Mouse (Mus musculus) forebrain, embryonic 16.5 days (tissue): ENCODE measurements around the gene Ctsc. TPM values are rescaled to one million over a fixed set of nuclear protein-coding genes. Genes with fewer than 3 reads are reported as not detected.

ENCODE experiments used
- ATAC-seq: fragments of 200-750 bp; cut with Nextera tagmentation; 2 replicates; pipeline ENCODE4 v1.8.0; 2017; ENCODE audit warnings: mild to moderate bottlenecking, moderate library complexity
- H3K27ac ChIP-seq: fragments of 300-500 bp; sonication (generic); 2 replicates; pipeline ENCODE4 v1.5.1; 2014; ENCODE audit warnings: low read length, control low read depth
- H3K27me3 ChIP-seq: fragments of 300-500 bp; sonication (generic); replicated peaks from 2 replicates; pipeline ENCODE4 v1.6.1; 2014; ENCODE audit warnings: low read length; ENCODE audit not compliant: control insufficient read depth, insufficient read depth
- H3K36me3 ChIP-seq: fragments of 300-500 bp; sonication (generic); 2 replicates; pipeline ENCODE4 v1.6.1; 2014; ENCODE audit not compliant: control insufficient read depth, insufficient read depth
- H3K4me1 ChIP-seq: fragments of 300-500 bp; sonication (generic); replicated peaks from 2 replicates; pipeline ENCODE4 v1.6.1; 2014; ENCODE audit warnings: low read length; ENCODE audit not compliant: control insufficient read depth, insufficient read depth
- H3K4me2 ChIP-seq: fragments of 300-500 bp; sonication (generic); 2 replicates; pipeline ENCODE4 v1.6.1; 2014; ENCODE audit warnings: mild to moderate bottlenecking, low read length, control low read depth
- H3K4me3 ChIP-seq: fragments of 300-500 bp; sonication (generic); replicated peaks from 2 replicates; pipeline ENCODE4 v1.5.1; 2014; ENCODE audit warnings: mild to moderate bottlenecking, low read length, control low read depth
- H3K9ac ChIP-seq: fragments of 300-500 bp; sonication (generic); replicated peaks from 2 replicates; pipeline ENCODE4 v1.6.1; 2014; ENCODE audit warnings: low read depth, low read length, control low read depth
- H3K9me3 ChIP-seq: fragments of 300-500 bp; sonication (generic); 2 replicates; pipeline ENCODE4 v1.6.1; 2016; ENCODE audit warnings: low read length; ENCODE audit not compliant: control insufficient read depth
- WGBS: fragments of 180-500 bp; shearing (Covaris S2); extraction: QIAGEN DNeasy Blood & Tissue Kit; methylation state at CpG from one replicate; pipeline ENCODE4 v1.1.7; 2014; 5-methylcytosine and 5-hydroxymethylcytosine counted together
- polyA plus RNA-seq: library from polyadenylated mRNA; unstranded; fragments of >200 nt; fragmentation: Nextera tagmentation; extraction: Ambion mirVana; gene quantifications from 2 replicates; pipeline ENCODE4 v1.2.1, GENCODE M21; 2015

The Ctsc gene
- polyA plus RNA-seq, 1 experiment from 2014 or later = 8.8 TPM

DNA sequence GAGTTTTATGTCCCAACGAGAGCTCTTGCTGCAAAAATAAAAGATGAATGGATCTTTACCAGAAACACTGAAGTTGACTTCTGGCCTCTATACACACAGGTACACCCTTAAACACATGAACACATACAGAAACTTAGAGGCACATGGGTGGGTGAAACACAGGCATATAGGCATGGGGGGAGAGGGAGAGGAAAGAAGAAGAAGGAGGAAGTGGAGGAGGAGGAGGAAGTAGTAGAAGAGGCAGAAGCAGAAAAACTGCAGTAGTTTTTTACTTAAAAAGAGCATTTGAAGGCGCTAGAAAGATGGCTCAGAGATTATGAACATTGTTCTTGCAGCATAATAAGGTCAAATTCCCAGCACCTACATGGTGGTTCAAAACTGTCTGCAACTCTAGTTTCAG, 41.0 kb downstream of the Ctsc start:
- no peak overlapping the region for H3K4me3 ChIP-seq
- H3K9ac ChIP-seq = no peak overlapping the region
- whole genome bisulfite sequencing = 89% methylated on average over 2 of the region's 2 CpGs
- no peak overlapping the region for H3K4me2 ChIP-seq
- ATAC-seq = no peak
- H3K4me1 ChIP-seq = peaks cover 2% of the 10 kb centered on the region; the same call in 1 of the 2 replicates
- H3K27me3 ChIP-seq = no peaks in the 10 kb centered on the region
- no peaks in the 10 kb centered on the region for H3K9me3 ChIP-seq
- H3K36me3 ChIP-seq = no peaks in the 10 kb centered on the region
- H3K27ac ChIP-seq = no peak overlapping the region

DNA sequence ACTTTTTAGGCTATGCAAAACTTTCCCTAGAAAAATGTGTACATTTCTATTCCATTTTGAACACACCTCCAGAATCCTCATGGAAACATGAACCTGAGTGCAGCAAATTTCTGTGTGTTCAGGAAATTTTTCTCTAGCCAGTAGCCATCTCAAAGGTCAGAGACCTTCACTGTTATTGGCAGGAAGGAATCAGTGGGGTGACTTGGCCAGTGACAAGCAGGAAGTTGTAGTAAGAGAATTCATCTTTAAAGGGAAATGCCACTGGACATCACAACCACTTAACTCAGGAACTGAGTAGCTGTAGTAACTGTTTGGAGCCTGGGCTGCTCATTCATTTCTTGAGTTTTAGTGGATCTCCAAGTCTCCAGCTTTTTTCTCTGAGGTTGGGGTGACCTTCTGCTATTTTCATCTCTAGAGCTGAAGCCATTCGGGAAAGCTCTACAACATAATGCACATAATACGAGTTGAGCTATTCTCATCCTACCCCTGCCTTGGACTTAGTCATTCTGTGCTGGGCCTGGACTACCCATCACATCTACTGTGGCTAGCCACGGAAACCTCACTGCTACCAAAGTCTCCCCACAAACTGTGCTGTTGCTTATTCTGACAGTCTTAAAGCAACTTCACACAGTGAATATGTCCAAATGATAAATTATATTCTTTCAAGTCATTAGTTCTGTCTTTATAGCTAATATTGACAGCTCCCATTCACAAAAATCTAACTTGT, 41.7 kb downstream of the Ctsc start:
- H3K4me1 ChIP-seq = peaks cover 2% of the 10 kb centered on the region; the same call in 1 of the 2 replicates
- H3K4me2 ChIP-seq = no peak overlapping the region
- H3K27me3 ChIP-seq = no peaks in the 10 kb centered on the region
- ATAC-seq = no peak
- H3K9me3 ChIP-seq = no peaks in the 10 kb centered on the region
- no peak overlapping the region for H3K9ac ChIP-seq
- no peaks in the 10 kb centered on the region for H3K36me3 ChIP-seq
- H3K4me3 ChIP-seq = no peak overlapping the region
- no peak overlapping the region for H3K27ac ChIP-seq
- 90% methylated on average over 3 of the region's 3 CpGs for WGBS

DNA sequence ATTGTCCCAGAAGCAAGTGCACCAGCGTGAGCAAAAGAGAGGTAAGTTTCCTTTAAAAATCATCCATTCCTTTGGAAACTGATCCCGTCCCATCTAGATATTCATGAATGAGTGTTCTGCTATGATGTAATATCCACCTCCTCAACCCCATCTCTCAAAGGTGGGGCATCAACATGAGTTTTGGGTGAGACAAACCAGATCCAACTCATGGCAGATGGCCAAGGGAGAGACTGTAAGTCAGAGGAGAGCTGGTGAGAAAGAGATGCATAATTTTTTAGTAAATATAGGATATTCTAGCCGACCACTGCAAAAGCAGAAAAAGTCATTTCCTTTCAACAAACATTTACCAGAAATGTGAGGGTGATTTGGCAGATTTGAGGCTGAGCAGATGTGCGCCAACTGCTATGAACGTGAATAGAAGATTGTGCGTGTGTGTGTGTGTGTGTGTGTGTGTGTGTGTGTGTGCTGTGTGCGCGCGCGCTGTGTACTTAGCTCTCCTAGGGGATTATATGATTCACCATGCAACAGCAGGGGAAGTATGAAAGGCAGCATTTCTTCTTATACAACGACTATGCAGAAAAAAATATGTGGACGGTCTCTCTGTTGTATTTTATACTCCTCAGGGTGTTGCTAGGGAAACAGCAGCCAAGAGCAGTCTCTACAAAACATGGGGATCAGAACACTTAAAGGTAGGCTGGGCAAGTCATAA, 42.9 kb downstream of the Ctsc start:
- ATAC-seq = peak; percentile 82
- no peaks in the 10 kb centered on the region for H3K9me3 ChIP-seq
- 57% methylated on average over 12 of the region's 12 CpGs for WGBS
- H3K27me3 ChIP-seq = no peaks in the 10 kb centered on the region
- H3K27ac ChIP-seq = no peak overlapping the region
- H3K36me3 ChIP-seq = no peaks in the 10 kb centered on the region
- peaks cover 2% of the 10 kb centered on the region; the same call in 1 of the 2 replicates for H3K4me1 ChIP-seq
- no peak overlapping the region for H3K4me2 ChIP-seq
- no peak overlapping the region for H3K9ac ChIP-seq
- H3K4me3 ChIP-seq = no peak overlapping the region

DNA sequence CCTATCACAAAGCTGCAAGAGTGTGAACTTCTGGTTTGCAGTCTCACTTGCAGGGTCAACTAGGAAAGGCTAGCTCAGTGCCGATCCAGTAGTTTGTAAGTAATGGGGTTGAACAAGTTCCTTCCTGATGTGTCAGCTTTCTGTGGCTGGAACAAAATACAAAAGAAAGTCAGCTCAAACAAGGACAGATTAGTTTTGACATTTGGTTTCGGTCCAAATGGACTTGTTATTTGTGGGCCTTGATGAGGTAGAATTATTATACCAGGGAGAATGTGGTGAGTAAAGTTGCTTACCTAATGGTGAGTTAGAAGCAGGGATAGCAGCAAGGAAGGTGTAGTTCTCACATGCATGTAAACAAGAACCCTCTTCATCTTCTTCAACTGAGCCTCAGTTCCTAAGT, 44.5 kb downstream of the Ctsc start:
- 89% methylated on average over 2 of the region's 2 CpGs for WGBS
- no peak for ATAC-seq
- H3K36me3 ChIP-seq = no peaks in the 10 kb centered on the region

DNA sequence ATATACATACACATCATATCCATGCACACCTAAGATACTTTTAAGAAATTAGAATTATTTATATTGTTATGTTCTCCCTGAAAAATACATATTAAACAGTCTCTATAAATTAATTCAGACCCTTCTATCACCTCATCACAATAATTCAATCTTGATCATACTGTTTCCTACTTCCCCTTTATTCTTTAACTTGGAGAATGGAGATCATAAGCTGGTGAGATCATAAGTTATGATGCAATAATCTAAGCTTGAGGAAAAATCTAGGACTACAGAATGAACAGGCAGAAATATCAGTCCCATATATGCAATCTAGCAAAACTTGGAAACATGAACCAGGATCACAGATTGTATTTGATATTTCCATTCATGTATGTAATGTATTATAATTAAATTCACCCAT, 49.6 kb downstream of the Ctsc start:
- H3K27ac ChIP-seq = no peak overlapping the region
- H3K4me3 ChIP-seq = no peak overlapping the region
- H3K36me3 ChIP-seq = no peaks in the 10 kb centered on the region
- H3K9me3 ChIP-seq = no peaks in the 10 kb centered on the region
- H3K4me1 ChIP-seq = no peaks in the 10 kb centered on the region
- no peak overlapping the region for H3K9ac ChIP-seq
- H3K27me3 ChIP-seq = no peaks in the 10 kb centered on the region
- ATAC-seq = no peak
- no peak overlapping the region for H3K4me2 ChIP-seq

More for the DNA sequence above, 44.5 kb downstream of the Ctsc start:
- H3K27me3 ChIP-seq = no peaks in the 10 kb centered on the region
- H3K4me1 ChIP-seq = peaks cover 2% of the 10 kb centered on the region; the same call in 1 of the 2 replicates
- H3K27ac ChIP-seq = no peak overlapping the region
- no peak overlapping the region for H3K9ac ChIP-seq
- H3K4me2 ChIP-seq = no peak overlapping the region
- H3K9me3 ChIP-seq = no peaks in the 10 kb centered on the region
- H3K4me3 ChIP-seq = no peak overlapping the region

DNA sequence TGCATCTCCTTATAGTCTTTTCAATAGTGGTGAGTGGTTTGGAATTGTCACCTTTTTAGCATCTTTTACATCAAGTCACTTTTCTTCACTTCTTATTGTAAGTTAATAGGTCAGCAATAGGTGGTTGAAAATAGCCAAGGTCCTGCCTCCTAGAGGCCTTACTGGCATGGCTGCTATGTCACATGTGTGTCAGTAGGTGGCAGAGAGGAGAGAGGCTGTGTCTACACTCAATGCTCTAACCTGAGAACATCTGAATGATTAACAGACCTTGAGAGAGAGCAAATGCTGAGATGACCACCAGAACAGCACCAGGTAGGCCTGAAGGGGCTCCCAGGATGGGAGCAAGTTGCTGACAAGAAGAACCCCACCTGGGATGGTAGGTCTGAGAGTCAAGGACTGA, 65.9 kb downstream of the Ctsc start:
- no peak overlapping the region for H3K27ac ChIP-seq
- no peaks in the 10 kb centered on the region for H3K36me3 ChIP-seq
- ATAC-seq = no peak
- no peak overlapping the region for H3K4me3 ChIP-seq
- no peaks in the 10 kb centered on the region for H3K27me3 ChIP-seq
- H3K9me3 ChIP-seq = no peaks in the 10 kb centered on the region
- no peak overlapping the region for H3K4me2 ChIP-seq
- no peaks in the 10 kb centered on the region for H3K4me1 ChIP-seq
- H3K9ac ChIP-seq = no peak overlapping the region

DNA sequence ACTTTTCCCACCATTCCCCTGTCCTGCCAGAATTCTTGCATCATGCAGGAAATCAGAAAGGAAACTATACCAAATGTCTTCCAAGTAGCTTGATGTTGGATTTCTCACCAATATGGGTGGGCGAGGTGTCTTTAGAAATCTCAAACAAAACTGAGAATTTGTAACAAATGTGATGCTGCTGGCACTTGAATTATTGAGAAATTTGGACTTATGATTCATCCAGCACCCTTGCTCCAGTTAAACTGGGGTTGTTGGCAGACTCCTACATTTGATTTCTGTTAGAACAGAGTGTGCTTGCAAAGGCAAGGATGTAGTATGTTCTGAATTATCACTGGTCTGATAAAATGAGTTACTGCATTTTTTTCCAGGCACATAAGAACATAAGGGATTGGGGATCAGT, 68.2 kb downstream of the Ctsc start:
- Histone ChIP-seq H3K27me3 (no peaks in the 10 kb centered on the region), H3K9ac (no peak overlapping the region), H3K4me2 (no peak overlapping the region), H3K36me3 (no peaks in the 10 kb centered on the region), H3K4me1 (no peaks in the 10 kb centered on the region), H3K9me3 (no peaks in the 10 kb centered on the region), H3K27ac (no peak overlapping the region), H3K4me3 (no peak overlapping the region)
- no peak for ATAC-seq
- 83% methylated on average over 1 of the region's 1 CpGs for WGBS

DNA sequence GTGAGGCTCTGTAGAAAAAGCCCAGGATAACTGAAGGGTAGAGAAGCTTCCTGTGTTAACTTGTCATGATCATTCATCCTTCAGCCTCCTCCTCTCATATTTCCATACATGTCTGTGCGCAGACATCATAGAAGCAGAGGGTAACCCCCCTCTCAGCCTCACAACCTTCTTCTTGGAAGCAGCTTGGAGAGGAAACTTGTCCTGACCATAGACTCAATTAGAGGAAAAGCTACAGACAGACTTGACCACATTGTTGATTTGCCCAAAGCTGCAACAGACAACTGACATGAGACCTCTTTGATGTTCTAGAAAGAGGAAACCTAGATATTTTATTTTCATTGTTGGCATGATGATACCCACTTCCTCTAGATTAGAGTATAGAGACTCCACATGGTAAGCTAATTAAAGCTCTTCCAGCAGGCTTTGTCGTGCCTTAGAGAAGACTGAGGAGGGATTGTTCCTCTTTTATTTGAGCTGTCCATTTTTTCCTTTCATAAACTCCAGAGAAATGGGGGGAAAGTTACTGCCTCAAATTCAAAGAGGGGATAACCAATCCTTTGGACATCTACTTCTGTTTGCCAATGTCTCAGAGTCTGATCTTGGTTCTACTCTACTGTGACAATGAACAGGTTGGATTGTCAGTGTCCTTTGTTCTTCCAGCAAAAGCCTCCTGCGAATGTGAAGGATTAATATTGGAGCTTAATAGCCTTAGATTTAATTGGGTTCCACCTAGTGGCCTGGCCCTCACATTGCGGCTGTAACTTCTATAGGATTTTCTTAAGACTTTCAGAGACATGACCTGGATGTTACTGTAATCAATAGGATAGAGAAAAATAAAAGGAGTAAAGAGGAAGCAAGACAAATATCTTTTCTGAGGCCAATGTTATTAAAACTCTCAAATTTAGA, 79.2 kb downstream of the Ctsc start:
- ATAC-seq = no peak
- no peak overlapping the region for H3K4me3 ChIP-seq
- WGBS = 45% methylated on average over 4 of the region's 4 CpGs

More for the DNA sequence above, 79.2 kb downstream of the Ctsc start:
- Histone ChIP-seq H3K9ac (no peak overlapping the region), H3K27me3 (no peaks in the 10 kb centered on the region), H3K4me2 (no peak overlapping the region), H3K27ac (no peak overlapping the region), H3K36me3 (no peaks in the 10 kb centered on the region), H3K9me3 (no peaks in the 10 kb centered on the region), H3K4me1 (no peaks in the 10 kb centered on the region)
